Mouse (Mus musculus): ENCODE measurements around the gene Zcchc3. TPM values are rescaled to one million over a fixed set of nuclear protein-coding genes. Genes with fewer than 3 reads are reported as not detected.
"Not testable (repeated sequence)": the region's sequence is repeated elsewhere in the genome, so short reads cannot be mapped to it uniquely, and the experiment has no call there.

Gene Zcchc3
- under 1 TPM; 0.62 to 0.76 TPM for total RNA-seq (2021)
- long read RNA-seq, experiment 1, partial matches to known transcripts: 0 of 2 reads
- long read RNA-seq, experiment 1, other reads (novel, unspliced or antisense): 0 of 2 reads
- long read RNA-seq, experiment 2, partial matches to known transcripts: 0 of 2 reads
- long read RNA-seq, experiment 2, other reads (novel, unspliced or antisense): 0 of 2 reads

DNA sequence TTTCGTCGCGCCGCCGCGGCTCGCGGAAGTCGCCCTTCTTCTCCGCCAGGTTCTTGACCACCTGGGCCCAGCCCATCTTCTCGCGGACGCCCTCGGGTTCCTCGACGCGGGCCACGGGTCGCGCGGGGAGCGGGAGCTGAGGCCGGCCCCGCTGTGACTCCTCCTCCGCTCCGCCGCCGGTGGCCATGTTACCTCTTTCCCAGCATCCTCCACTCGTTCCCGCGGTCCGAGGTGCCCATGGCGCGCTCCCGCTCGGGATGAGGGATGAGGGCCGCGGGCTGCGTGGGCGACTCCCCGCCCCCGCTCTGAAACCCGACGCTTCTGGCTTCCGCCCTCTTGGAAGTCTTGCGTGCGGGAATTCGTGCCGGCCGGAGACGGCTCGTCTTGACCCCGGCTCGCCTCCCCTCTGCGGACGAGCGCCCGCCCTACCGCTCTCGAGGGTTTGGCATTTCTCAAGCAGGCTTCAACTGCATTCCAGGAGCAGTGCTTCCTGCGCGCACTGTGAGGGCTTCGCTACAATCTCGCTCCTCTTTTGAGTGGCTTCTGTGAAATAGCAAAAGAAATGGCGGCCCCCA lies at the start of gene Zcchc3:
Gene Zcchc3 (minus strand): TSS at position 437 of the 575 bp plus-strand sequence.
- peak; percentile 55 for DNase-seq (ENCODE audit: low spot score)

DNA sequence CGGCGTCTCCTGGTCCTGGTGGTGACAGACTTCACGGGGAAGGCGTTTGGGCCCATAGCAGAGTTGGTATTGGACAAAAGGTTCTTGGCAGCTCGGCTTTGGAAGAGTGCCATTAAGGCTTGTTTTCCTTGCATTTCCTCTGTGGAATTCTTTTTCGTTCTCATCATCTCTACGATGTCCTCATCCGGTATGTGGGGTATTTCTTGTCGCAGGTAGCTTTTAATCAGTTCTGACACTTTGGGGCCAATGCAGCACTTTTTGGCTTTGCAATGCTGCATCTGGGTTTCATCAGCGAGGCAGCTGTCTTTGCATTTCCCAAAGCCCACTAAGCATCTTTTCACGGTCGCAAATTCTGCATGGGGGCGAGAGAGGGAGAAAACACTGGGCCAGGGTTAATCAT lies 44.4 kb upstream of the Zcchc3 start:
- no peak for DNase-seq (ENCODE audit: low spot score)

DNA sequence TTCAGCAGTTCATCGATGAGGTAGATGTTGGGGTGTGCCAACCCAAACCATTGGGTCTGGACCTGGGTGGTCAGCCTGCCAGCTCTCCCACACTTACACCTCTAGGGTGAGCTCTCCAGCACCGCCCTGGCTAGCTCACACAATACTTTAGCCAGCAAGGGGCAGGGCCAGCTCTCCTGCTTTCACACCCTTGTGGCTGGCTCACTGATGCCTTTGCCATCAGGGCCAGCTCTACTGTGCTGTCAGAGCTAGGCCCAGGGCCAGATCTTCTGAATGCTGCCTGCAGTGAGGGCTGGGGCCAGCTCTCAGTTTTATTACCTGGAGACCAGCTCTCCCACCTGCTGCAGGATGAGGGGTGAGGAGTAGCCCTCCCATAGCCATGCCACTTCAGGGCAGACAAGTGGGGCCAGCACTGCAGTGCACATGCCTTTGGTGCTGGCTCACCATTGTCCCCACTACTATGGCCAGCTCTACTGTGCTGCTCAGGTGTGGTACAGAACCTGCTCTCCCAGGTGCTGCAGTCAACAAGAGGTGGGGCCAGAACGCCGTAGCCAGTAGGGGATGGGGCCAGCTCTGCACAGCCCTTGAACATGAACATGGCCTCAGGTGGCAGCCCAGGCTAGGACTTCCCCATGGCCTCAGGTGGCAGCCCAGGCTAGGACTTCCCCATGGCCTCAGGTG lies 37.4 kb upstream of the Zcchc3 start:
- peak; percentile 3 for DNase-seq (ENCODE audit: low spot score)

DNA sequence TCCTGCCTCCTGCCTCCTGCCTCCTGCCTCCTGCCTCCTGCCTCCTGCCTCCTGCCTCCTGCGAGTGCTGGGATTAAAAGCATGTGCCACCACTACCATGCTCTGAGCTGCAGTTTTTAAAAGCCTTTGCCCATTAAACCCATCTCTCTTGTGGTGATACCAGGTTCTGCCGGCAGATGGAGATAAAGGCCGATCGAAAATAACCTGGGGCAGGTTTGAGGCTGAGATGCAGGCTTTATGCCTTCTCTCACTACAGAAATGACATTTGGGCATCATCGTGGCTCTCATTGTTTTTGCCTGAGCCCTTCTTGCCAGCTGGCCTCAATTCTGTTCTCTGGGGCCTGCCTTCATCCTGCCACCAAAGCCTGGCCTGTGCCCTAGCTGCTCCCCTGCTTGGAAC lies 35.4 kb upstream of the Zcchc3 start:
- DNase-seq (ENCODE audit: low spot score): peak; percentile 17

DNA sequence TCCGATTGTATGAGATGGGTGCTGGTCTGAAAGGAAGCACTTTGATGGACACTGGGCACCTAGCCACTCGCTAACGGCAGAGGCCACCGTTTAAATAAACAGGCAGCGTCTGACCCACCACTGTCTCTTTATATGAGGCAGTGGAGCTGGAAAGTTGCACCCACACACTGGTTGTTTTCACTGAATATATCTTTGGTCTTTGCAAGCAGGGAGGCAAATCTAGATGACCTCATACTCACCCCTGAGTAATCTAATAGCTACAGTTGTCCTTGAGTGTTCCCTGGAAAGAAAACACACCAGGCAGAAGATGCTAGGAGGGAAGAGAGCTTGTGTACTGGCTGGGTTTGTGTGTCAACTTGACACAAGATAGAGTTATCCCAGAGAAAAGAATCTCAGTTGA lies 32.6 kb upstream of the Zcchc3 start:
- no peak for DNase-seq (ENCODE audit: low spot score)

DNA sequence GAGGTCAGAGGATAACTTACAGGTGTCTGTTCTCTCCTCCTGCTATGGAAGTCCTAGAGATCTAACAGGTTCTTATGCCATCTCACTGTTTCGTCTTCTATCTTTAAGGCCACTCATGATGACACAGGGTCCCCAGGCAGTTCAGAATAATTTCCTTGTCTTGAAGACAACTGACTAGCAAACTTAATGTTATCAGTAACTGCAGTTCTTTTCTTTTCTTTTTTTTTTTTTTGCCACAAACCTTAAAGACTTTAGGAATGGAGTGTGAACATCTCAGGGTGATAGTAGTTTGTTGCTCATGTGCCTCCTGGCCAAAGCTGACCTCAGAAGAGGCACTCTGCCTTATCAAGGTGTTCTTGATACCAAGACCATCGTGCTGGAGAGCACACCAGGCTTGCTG lies 31.8 kb upstream of the Zcchc3 start:
- no peak for DNase-seq (ENCODE audit: low spot score)

DNA sequence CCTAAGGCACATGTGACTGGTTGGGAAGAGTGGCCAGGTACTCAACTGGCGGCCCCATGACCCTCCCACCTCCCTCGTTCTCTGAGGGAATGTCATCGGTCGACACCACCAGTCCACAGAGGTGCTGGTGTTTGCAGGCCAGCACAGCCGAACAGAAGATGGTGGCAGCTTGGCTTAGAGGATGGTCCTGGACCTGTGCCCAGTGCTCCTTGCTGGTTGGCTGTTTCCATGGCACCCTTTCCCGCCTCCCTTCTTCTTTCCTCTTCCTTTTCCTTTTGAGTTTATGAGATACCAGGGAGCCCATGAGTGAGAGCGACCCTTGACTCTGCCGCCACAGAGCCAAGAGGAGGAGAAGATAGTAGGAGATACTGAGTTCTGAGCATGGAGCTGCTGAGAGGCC lies 28.5 kb upstream of the Zcchc3 start:
- DNase-seq (ENCODE audit: low spot score): no peak

DNA sequence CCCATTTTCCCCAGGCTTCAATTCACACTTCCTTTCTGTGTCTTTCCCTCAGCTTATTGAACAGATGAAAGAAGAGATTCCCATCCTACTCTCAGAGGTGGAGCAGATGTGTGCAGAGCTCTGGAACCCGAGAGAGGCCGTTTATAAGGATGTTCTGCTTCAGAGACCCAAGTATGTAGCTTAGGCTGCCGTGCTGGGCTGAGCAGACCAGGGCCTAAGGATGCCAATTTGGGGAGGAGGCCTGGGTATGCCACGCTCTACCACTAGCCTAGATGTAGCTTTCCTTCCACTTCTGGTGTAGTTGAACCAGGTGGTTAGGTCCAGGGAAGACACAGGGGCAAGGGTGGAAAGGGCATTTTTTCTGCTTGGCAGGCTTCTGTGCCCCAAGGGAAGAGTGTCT lies 27.5 kb upstream of the Zcchc3 start:
- DNase-seq (ENCODE audit: low spot score): no peak

DNA sequence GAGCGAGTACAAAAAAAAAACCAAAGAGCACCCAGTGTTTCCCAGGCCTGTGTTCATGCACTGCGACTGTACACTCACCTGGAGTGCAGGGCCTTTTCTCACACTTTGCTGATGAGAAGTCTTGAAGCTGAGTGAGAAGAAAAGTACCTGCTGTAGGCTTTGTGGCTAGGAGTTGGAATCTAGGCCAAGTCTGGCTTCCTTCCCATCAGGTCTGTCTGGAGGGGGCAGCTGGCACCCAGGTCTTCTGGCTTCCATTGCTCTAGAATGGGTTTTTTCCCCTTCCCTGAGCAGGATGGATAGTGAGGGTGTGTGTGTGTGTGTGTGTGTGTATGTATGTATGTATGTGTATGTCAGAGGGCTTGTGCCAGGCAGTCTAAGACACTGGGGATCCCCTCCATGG lies 25.0 kb upstream of the Zcchc3 start:
- DNase-seq (ENCODE audit: low spot score): no peak

DNA sequence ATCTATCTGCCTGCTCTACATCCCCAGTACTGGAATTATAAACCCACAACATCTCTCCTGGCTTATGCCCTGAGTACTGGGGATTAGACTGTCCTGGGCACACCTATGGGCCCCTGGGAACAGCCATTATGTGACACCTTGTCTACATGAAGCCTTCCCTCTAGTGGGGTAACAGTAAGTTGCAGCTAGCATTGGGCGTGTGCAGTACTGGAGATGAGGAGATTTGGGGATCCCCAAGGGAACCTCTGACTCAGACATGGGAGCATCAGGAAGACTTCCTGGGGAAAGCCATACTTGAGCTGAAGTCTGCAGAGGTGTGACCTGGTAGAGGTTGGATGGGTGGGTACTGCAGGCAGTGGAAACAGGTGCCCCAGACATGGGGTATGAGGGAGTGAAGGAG lies 24.1 kb upstream of the Zcchc3 start:
- no peak for DNase-seq (ENCODE audit: low spot score)

DNA sequence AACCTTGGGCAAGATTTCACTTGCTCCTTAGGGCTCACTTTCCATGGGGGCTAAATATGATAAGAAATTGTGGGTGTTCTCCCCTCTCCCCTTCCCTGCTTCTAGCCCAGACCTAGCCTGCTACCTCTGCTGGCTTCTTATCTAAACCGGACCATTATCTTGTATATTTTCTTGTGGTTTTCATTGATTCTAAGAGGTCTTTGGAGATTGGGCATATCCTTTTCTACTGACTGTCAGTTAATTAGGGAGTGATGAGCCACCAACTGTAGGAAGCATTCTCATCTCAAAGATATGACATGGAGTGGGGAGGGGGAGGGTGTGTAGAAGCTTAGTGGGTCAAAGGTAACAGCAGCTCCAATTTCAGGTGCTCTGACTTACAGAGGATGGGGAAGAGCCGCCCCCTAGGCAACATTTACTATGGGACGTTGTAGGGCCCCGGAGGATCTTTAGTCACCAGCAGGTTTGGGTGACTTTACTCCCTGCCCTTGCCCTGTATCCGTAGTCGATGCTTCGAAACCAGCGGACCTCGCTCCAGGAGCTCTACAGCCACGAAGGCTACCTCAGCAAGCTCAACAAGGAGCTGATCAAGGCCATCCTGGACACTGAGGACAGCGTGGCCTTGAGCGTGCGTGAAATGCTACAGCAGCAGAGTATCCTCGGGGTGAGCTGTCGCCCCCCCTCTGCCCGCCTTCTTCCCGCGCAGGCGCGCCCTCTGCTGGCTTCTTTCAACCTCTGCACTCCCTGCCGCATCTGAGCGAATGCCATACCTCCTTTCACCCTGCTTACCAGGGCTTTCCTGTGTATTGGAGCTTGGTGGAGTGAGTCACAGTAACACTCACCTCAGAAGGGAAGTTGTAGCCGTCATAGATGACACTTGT lies 22.4 kb upstream of the Zcchc3 start:
- DNase-seq (ENCODE audit: low spot score): peak; percentile 76

DNA sequence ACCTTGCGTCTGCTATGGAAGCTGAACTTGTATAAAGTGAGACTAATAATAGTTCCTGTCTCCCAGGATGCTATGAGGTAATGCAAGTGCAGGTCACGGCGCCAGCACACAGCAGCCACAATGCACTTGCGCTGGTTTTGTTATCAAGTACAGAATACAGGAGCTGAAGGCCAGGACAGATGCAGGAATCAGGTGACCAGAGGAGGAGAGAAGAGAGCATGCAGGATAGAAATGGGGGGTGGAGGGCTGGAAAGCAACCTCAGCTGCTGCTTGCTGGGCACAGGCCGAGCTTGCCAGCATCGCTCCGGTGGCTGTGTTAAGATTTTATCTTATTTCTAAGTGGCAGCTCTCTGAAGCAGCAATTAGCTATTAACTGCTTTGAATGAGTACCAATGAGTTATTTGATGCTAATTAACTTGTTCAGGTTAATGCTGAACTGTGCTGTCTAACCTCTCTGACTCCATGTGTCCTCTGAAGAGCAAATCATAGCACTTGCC lies 21.6 kb upstream of the Zcchc3 start:
- no peak for DNase-seq (ENCODE audit: low spot score)

DNA sequence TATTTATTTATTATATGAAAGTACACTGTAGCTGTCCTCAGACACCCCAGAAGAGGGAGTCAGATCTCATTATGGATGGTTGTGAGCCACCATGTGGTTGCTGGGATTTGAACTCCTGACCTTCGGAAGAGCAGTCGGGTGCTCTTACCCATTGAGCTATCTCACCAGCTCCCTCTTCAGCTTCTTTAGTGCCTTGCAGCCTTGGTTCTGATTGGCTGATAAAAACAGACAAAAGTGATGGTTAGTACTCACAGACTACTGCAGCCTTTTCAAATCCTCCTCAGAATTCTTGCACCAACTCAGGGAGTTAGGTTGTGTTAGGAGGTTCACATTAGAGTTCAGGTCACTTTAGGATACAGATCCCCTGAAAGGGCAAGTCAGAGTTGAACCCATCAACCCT lies 13.7 kb upstream of the Zcchc3 start:
- not testable (repeated sequence) for DNase-seq (ENCODE audit: low spot score)

DNA sequence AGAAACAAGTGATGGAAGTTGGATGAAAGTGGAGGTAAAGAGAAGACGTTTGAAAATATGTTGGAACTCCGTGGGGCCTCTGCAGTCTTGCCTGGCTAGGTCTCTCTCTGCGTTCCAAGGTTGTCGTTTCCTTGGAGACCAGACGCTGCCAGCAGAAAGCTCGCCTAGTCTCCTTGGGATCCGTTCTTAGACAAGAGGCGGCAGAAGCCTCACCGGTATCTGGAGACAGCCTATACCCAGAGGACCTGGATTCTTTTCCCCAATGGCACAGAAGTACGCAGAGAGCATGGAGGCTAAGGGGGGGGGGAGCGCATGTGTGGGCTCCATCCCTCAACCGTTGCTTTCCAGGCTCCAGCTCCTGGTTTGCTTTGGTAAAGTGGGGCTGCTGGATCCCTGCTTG lies 12.7 kb upstream of the Zcchc3 start:
- no peak for DNase-seq (ENCODE audit: low spot score)

DNA sequence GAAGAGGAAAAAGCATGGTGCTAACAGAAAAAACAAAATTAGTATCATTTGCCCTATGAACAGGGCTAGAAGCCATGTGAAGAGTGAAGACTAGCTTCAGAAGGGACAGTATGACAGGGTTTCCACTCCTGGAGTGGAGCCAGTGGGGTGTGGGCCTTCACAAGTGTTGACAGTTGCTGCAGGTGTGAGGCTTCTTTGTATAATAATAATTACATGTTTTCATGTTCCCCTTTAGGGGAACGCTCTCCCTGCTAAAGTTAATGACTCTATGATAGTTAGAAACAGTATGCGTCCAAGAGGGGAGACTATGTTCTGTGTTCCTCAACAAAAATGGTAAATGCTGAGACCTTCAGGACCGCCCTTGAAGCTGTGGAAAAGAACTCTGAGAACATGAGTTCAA lies 959 bp upstream of the Zcchc3 start:
- DNase-seq (ENCODE audit: low spot score): no peak

DNA sequence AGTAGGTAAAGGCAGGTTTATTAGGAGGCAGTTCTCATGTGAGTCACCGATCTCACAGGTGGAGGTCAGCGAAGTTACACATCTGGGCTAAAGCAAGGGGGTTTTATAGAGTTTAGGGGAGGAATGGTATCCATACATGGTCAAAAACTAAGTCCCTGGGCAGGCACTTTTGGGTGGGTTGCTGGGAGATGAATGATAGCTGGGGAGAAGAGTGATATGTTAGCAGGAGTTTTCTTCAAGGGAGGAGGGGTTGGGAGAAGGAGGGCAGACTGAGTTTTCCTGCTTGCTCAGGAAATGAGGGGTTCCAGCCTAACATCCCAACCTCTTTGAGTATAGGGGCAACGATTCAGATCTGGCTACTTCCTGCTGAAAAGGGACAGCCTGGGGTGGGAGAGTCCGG lies 460 bp upstream of the Zcchc3 start, which contains the start of gene 6820408C15Rik:
Gene 6820408C15Rik (plus strand): TSS at position 301 of the 400 bp plus-strand sequence.
- no peak for DNase-seq (ENCODE audit: low spot score)

DNA sequence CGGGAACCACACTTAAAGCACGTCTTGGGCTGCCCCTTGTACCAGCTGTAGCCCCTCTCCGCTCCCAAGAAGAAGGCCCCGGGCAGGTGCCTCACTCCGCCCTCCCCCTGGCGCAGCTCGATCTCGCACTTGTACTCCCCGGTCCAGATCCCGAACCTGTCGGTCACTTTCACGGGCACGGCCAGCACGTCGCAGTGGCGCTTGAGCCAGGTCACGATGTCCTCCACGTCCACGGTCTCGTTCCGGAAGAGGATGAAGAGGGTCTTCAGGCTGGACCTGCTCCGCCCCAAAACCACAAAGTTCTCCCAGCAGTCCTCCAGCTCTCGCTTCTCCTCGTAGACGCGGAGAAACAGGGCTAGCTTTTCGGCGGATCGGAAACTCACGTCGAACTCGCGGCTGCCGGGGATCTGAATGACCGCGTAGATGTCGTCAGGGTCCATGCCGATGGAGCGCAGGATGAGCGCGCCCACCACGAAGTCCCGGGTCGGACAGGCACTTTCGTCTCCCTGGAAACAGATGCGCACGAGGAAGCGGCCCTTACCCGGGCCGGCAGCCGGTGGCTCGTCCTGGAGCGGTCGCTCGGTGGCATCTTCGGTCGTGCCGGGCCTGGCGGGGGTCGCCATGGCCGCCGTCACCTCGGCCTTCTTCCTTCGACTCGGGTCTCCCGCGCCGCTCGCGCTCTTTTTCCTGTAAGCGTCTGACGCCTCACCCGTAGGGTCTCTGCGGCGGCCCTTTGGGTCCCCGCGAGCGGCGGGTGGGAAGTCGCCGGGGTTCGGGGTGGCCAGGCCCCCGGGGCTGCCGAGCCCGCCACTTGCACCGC lies 852 bp downstream of the Zcchc3 start:
- DNase-seq (ENCODE audit: low spot score): peak; percentile 10

DNA sequence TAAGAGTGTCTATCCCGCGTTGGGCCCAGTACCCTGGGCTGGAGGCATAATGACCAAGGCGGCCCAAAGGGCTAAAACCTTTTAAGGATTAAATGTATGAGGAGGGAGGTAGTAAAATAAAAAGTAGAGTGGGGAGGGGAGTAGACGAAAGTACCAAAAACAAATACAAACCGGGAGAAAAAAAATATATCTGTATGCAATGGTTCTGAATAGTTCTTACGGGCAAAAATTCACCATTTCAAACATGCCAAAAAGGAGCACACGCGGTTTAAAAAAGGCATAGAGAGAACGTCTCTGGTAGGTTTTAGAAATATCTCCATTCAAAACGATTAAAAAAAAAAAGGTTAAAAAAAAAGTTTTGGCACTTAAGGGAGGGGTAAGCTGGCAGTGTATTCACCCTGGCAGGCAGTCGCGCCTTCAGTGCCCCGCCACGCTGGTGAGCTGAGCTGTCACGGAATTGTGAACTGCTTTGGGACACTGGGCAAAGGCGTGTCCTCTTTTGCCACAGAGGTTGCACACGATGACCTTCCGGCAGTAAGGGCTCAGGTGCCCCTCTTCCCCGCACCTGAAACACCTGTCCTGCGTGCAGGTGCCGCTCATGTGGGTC lies 1.6 kb downstream of the Zcchc3 start:
- DNase-seq (ENCODE audit: low spot score): no peak

DNA sequence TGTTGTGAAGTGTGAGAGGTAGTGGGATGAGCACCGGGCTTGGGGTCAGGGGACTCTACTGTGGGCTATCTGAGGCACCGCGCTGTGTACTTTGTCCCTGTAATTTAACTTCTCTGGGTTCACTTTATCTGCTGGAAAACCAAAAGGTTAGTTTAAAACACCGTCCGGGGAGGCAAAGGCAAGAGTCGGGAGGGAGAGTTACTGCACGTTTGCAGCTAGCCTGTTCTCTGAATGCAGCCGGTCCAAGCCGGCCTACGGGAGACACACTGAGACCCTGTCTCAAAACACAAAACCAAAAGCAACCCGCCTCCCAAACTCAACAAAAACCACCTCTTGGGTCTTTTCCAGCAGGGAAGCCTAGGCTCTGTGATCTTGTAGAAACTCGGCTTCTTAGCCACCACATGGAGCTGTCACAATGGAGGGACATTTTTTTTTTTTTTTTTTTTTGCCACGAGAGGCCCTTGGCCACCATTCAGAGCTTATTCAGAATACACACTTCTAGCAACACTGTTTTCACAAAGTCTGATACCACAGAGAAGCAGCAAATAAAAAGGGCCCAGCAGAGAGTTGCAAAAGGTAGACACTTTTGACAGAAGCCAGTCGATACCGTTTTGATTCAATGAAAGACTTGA lies 2.2 kb downstream of the Zcchc3 start:
- no peak for DNase-seq (ENCODE audit: low spot score)

DNA sequence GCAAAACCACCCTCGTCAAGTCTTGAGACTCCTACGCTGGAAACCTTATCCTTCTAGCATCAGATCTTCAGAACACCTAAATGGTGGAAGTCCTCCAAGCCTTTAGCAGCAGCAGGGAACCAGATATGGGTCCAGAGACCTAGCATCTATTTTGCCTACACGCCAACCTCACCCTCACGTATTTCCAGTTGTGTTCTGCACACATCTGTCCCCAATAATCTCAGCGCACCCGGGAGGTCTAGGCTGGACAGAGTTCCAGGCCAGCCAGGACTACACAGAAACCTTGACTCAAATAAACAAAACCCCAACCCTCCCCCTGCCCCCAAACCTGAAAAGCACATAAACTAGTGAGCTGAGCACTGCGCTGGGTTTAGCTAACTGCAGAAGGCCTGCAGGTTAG lies 3.4 kb downstream of the Zcchc3 start:
- DNase-seq (ENCODE audit: low spot score): no peak

Data from gastrocnemius, adult 18-20 months (tissue).